Mouse (Mus musculus) limb, embryonic 14.5 days (tissue): ENCODE measurements around the gene Skp1a. TPM values are rescaled to one million over a fixed set of nuclear protein-coding genes. Genes with fewer than 3 reads are reported as not detected.

Experiments used
- ATAC-seq: fragments of 200-750 bp; cut with Nextera tagmentation; 2 replicates; pipeline ENCODE4 v1.8.0; 2017; ENCODE audit warnings: low read depth, moderate number of reproducible peaks, moderate TSS enrichment; ENCODE audit not compliant: low FRiP score
- DNase-seq: peaks from one replicate; pipeline ENCODE4 v3.0.0-alpha.2; 2015; ENCODE audit warnings: low spot score
- H3K27ac ChIP-seq: fragments of 300-500 bp; sonication (generic); replicated peaks from 2 replicates; pipeline ENCODE4 v1.5.1; 2014; ENCODE audit warnings: low read depth, mild to moderate bottlenecking, low read length, moderate library complexity, mixed read lengths
- H3K27me3 ChIP-seq: fragments of 300-500 bp; sonication (generic); 2 replicates; pipeline ENCODE4 v1.6.1; 2014; ENCODE audit warnings: low read length, mixed read lengths; ENCODE audit not compliant: control insufficient read depth, insufficient read depth
- H3K36me3 ChIP-seq: fragments of 300-500 bp; sonication (generic); 2 replicates; pipeline ENCODE4 v1.6.1; 2014; ENCODE audit warnings: mild to moderate bottlenecking, low read length, moderate library complexity, mixed read lengths; ENCODE audit not compliant: control insufficient read depth, insufficient read depth
- H3K4me1 ChIP-seq: fragments of 300-500 bp; sonication (generic); 2 replicates; pipeline ENCODE4 v1.6.1; 2014; ENCODE audit warnings: antibody characterized with exemption, low read length, mixed read lengths; ENCODE audit not compliant: control insufficient read depth, insufficient read depth
- H3K4me2 ChIP-seq: fragments of 300-500 bp; sonication (generic); replicated peaks from 2 replicates; pipeline ENCODE4 v1.6.1; 2014; ENCODE audit warnings: low read depth, mild to moderate bottlenecking, low read length, moderate library complexity; ENCODE audit not compliant: severe bottlenecking
- H3K4me3 ChIP-seq: fragments of 300-500 bp; sonication (generic); replicated peaks from 2 replicates; pipeline ENCODE4 v1.5.1; 2014; ENCODE audit warnings: low read length
- H3K9ac ChIP-seq: fragments of 300-500 bp; sonication (generic); 2 replicates; pipeline ENCODE4 v1.6.1; 2014; ENCODE audit warnings: mild to moderate bottlenecking, low read depth, low read length, moderate library complexity; ENCODE audit not compliant: severe bottlenecking
- H3K9me3 ChIP-seq: fragments of 300-500 bp; sonication (generic); 2 replicates; pipeline ENCODE4 v1.6.1; 2016; ENCODE audit warnings: low read length; ENCODE audit not compliant: control insufficient read depth
- POLR2A ChIP-seq: fragments of 200-500 bp; IDR thresholded peaks from 2 replicates; pipeline ENCODE4 v1.8.0; 2012; ENCODE audit warnings: inconsistent platforms, mild to moderate bottlenecking, moderate library complexity, borderline replicate concordance; ENCODE audit not compliant: insufficient read depth, insufficient read length; ENCODE audit errors: extremely low read depth
- WGBS: fragments of 180-500 bp; shearing (Covaris S2); extraction: QIAGEN DNeasy Blood & Tissue Kit; methylation state at CpG from one replicate; pipeline ENCODE4 v1.1.7; 2014; 5-methylcytosine and 5-hydroxymethylcytosine counted together
- polyA plus RNA-seq, 2 experiments: library from polyadenylated mRNA; depleted of rRNA in 1 of 2; stranded (reverse) in 1 of 2; unstranded in 1 of 2; fragments of >200 nt; fragmentation: Nextera tagmentation in 1 of 2; extraction: Ambion mirVana in 1 of 2; gene quantifications; 2 replicates each; pipeline versions ENCODE4 v1.2.1 to v1.2.3; 2012 to 2014

Gene Skp1a
- polyA plus RNA-seq, 2 experiments: 172 to 746 TPM

DNA sequence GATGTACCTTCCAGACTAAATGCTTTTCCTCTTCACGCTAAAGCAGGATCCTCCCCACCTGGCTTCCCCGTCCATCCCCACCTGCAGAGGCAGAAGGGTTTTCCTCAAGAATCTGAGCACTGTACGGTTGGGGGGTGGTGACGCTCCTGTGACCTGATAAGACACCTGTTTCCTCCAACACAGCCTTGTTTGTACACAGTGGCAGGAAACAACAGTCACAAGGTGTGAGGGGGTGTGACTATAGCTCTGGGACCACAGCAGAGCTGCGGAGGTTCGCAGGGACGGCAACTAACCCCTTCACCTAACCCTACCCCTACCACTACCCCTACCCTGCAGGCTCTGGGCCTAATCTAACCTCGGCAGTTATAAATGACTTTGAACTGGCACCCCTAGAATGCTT lies 43.6 kb downstream of the Skp1a start:
- no peak for DNase-seq
- Histone ChIP-seq H3K9me3 (no peaks in the 10 kb centered on the region), H3K4me3 (no peak overlapping the region), H3K4me2 (no peak overlapping the region), H3K27ac (no peak overlapping the region), H3K4me1 (peaks cover 14% of the 10 kb centered on the region), H3K27me3 (no peaks in the 10 kb centered on the region), H3K9ac (no peak overlapping the region), H3K36me3 (no peaks in the 10 kb centered on the region)
- ATAC-seq: no peak
- 82% methylated on average over 8 of the region's 8 CpGs for WGBS
- no peak for TF ChIP-seq POLR2A

DNA sequence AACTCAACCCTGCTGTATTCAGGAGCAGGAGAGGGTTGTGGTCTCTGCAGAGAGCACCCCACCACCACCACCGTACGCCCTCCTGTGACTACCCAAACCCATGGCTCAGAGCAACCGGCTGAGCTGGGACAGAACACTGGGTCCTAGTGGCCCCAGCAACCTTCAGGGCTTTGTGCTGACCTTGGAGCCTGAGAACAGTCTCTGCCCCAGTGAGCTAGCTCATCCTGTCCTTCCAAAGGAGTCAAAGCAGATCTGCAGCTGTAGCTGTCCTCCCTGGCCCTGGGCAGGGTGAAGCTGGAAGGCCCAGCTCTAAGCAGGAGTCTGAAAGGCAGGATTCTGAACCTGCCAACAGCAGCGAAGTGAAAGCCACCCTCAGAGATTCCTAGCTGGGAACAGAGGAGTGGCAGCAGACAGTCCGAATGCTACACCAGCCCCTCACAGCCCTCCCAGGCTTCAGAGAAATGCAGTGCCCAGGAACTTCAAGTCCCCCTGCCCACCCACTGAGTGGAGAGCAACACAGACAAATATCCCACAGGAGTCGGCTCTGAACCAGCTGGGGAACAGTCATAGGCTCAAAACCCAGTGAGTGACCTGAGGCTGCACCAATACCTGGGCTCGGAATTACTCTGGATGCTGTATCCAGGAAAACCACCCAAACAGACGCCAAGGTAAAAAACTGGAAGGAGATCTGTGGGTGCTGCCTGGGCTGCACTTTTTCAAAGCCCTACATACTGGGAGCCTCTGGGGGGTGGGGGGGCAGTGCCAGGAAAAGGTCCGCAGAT lies 44.2 kb downstream of the Skp1a start:
- no peak overlapping the region for H3K4me3 ChIP-seq
- H3K9me3 ChIP-seq: no peaks in the 10 kb centered on the region
- TF ChIP-seq POLR2A: no peak
- WGBS: 82% methylated on average over 8 of the region's 9 CpGs
- DNase-seq (no peak), ATAC-seq (no peak)
- H3K4me2 ChIP-seq: no peak overlapping the region
- peaks cover 14% of the 10 kb centered on the region for H3K4me1 ChIP-seq
- H3K9ac ChIP-seq: no peak overlapping the region
- no peaks in the 10 kb centered on the region for H3K36me3 ChIP-seq
- no peaks in the 10 kb centered on the region for H3K27me3 ChIP-seq
- no peak overlapping the region for H3K27ac ChIP-seq

DNA sequence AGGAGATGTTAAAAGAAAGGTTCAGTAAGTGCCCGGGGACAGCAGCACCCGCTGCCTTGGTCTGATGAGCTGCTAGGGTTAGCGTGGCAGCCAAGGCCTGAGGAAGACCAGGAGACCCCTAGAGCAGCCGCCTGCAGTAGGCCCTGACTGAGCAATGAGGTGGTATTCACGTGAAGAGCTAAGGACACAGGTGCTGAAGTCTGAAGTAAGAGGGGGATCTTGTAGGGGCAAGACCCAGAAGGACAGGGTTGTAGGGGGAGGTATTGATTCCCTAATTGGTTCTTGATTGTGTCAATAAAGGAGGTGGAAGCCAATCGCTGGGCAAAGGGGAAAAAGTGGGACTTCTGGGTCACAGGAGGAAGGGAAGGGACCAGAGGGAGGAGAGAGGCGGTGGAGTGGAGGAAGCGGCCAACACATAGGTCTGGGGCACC lies 45.2 kb downstream of the Skp1a start:
- TF ChIP-seq POLR2A: no peak
- Histone ChIP-seq H3K36me3 (no peaks in the 10 kb centered on the region), H3K27ac (no peak overlapping the region), H3K9me3 (no peaks in the 10 kb centered on the region), H3K27me3 (no peaks in the 10 kb centered on the region), H3K4me1 (peaks cover 14% of the 10 kb centered on the region), H3K4me2 (no peak overlapping the region), H3K9ac (no peak overlapping the region), H3K4me3 (no peak overlapping the region)
- 89% methylated on average over 8 of the region's 8 CpGs for WGBS
- no peak for ATAC-seq
- DNase-seq: no peak

DNA sequence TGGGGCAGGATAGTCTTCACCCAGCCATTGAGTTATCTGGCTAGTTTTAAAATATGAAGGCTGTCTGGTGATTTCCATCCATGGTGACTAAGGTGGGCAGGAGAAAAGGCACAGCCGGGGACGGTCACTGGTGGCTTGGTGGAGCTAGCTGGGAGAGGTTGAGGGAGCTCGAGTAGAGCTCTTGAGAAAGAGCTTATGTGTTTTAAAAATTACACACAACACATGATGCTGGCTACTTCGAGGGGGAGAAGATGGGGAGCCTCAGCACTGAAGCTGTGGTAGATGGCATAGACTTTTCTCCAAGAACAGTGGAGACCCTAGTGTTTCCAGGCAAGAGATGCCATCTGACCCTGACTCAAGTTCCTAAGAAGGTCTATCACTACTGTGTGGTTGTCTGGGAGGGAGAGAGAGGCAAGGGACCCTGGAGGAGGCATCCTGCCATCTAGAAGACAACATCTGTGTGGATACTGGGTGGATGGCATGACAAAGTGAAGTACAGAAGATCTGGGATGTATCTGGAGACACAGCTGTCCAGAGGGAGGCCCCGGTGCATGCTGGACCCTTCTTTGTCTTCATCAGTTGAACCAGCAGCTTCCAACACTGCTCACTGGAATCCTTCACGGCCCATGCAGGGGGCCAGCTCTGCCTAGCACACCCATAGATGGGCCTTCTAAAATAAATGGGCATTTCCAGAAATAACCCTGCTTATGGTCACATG lies 45.8 kb downstream of the Skp1a start:
- no peaks in the 10 kb centered on the region for H3K36me3 ChIP-seq
- 89% methylated on average over 6 of the region's 6 CpGs for WGBS
- no peak overlapping the region for H3K9ac ChIP-seq
- no peak for ATAC-seq
- peaks cover 9% of the 10 kb centered on the region; the same call in 1 of the 2 replicates for H3K4me1 ChIP-seq
- H3K9me3 ChIP-seq: no peaks in the 10 kb centered on the region
- DNase-seq: no peak
- H3K4me2 ChIP-seq: no peak overlapping the region
- H3K27ac ChIP-seq: no peak overlapping the region
- no peak overlapping the region for H3K4me3 ChIP-seq
- no peak for TF ChIP-seq POLR2A
- no peaks in the 10 kb centered on the region for H3K27me3 ChIP-seq

DNA sequence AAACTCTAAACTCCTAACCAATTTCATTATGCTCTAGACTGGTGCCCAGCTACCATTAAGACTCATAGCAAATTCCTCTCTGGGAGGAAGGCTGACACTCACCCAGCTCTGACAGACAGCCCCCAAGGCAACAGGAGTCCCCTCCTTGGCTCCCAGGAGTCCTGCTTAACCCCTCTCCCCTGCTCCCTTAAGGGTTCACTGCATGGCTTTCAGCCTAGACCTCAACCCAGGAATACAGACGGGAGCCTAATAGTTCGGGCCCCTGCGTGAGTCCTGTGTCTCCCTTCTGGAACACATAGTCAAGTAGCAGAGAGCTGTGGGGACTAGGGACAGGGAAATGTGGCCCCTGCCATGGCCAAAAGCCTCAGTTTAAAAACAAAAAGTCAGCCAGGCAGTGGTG lies 46.4 kb downstream of the Skp1a start:
- H3K9me3 ChIP-seq: no peaks in the 10 kb centered on the region
- no peak for DNase-seq
- H3K27ac ChIP-seq: no peak overlapping the region
- no peaks in the 10 kb centered on the region for H3K27me3 ChIP-seq
- H3K36me3 ChIP-seq: no peaks in the 10 kb centered on the region
- H3K9ac ChIP-seq: no peak overlapping the region
- H3K4me3 ChIP-seq: no peak overlapping the region
- no peak for ATAC-seq
- no peak for TF ChIP-seq POLR2A
- H3K4me2 ChIP-seq: no peak overlapping the region
- H3K4me1 ChIP-seq: peaks cover 3% of the 10 kb centered on the region; the same call in 1 of the 2 replicates
- WGBS: 95% methylated on average over 3 of the region's 3 CpGs
